Mouse (Mus musculus) cerebellum, postnatal 14 days (tissue): Measurements from ENCODE around the gene Rims3.
A peak's percentile ranks its signal among the peaks of the same experiment; 100 is the strongest.

Experiments used
- DNase-seq, 2 experiments: peaks; one replicate each; pipeline ENCODE4 v3.0.0; 2021; ENCODE audit warnings: mixed read lengths in 2 of 2

Rims3 gene

GRCm38 (mm10) chr4:120854588-120855319, at the start of gene Rims3:
Gene Rims3, plus strand, starts transcription at chr4:120854816.
- DNase-seq = peak; percentile 86

DNA sequence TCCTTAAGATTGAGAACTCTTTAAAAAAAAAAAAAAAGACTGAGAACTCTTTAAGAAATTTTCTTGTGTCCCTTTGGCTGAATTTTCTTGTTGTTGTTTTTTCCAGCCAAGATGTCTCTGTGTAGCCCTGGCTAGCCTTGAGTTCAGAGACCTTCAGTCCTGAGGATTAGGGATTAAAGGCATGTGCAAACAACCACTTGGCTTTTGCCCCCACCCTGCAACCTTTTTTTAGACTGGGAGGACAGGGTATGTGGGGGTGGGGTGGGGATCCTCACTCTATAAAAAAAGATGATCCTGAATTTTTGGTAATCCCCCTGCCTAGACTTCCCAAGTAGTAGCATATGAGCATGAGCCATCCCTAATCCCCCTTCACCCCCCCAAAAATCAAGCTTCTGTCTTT, 48.8 kb upstream of the Rims3 start:
- no peak for DNase-seq

DNA sequence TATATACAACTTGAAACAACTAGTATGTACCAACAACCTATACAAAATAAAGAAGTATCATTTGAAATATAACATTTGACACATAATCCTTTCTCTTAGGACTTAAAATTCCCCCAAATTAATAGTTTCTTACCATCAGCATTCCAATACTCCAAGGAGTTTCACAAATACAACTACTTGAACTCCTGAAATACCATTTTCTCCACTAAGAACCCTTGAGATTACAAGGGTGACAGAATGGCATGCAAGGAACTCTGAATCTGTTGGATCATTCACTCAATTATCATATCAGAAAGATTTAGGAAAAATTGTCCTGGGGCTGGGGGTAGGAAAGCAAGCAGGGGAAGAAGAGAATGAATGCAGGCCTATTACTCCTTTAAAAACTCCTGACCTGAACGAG, 40.9 kb upstream of the Rims3 start:
- no peak for DNase-seq

DNA sequence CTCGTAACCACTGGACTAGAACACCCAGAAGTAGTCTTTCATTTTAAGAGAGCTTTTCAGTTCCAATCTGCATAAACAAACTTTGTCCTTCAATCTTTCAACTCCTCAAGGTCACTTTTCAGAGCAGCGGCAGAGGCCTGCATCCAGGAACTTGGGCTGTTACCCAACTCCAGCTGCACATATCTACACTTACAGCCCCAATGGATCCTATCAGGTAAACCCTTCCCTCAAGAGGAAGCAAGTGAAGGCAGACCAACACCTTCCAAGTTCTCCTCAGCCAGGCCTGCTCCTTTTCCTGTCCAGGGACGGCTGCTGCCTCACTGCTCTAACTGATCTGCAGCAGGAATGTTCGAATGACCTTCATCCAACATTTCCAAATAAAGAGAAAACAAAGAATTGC, 40.4 kb upstream of the Rims3 start:
- peak; percentile 10 to 33 for DNase-seq

- DNase-seq = no peak
Observed at GRCm38 (mm10) chr4:120815163-120815562, 39.5 kb upstream of the Rims3 start.

DNA sequence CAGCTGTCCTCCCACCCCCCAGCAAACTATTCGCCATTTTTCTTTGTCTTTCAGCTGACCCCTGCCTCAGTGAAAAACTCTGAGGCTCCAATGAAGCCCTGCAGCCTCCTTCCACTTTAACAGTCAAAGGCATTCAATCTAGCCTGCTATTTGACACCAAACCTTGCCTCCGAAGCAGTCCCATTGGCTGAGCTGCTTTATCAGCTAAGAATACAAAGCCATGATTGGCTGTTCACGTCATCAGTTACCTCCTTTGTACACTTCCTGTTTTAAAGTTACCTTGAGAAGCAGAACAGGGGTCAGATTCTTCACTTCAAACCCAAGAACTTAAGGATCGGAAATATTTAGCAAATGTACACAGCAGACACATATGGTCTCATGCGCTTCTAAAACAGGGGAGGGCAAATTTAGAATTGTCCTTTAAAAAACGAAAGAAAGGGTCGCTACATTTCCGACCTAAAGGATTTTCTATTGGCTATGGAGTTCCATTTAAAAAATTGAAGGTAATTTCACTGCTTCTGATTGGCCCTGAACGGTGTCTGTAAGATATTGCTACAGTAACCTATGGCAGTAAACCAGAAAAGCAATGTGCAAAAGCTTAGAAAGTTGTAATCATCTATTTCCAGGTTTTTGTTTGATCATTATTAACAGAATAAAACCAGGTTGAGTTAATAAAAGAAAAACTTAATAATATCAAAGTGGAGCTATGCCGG, 38.8 kb upstream of the Rims3 start:
- peak; percentile 79 to 80 for DNase-seq

- DNase-seq = no peak
Observed at GRCm38 (mm10) chr4:120817002-120817774, 37.4 kb upstream of the Rims3 start.

- DNase-seq = no peak
Observed at GRCm38 (mm10) chr4:120817951-120818350, 36.7 kb upstream of the Rims3 start.

DNA sequence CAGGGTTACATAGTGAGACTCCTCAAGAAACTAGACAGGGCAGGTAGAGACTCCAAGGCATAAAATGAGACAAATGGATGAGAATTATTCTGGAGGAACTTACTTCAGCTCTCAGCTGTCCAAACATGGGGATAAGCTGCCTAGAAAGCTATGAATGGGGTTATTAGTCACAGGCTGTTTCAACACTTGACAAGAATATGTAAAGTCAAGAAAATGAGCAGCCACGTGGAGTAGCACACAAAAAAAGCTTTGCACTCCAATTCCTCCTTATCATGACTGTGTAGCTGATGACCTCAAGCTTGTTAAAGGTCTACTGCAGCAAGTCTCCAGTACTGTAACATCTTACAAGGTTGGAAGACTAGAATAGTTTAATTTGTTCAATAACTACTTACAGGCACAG, 35.3 kb upstream of the Rims3 start:
- no peak for DNase-seq

GRCm38 (mm10) chr4:120819871-120820270, 34.7 kb upstream of the Rims3 start:
- no peak for DNase-seq

DNA sequence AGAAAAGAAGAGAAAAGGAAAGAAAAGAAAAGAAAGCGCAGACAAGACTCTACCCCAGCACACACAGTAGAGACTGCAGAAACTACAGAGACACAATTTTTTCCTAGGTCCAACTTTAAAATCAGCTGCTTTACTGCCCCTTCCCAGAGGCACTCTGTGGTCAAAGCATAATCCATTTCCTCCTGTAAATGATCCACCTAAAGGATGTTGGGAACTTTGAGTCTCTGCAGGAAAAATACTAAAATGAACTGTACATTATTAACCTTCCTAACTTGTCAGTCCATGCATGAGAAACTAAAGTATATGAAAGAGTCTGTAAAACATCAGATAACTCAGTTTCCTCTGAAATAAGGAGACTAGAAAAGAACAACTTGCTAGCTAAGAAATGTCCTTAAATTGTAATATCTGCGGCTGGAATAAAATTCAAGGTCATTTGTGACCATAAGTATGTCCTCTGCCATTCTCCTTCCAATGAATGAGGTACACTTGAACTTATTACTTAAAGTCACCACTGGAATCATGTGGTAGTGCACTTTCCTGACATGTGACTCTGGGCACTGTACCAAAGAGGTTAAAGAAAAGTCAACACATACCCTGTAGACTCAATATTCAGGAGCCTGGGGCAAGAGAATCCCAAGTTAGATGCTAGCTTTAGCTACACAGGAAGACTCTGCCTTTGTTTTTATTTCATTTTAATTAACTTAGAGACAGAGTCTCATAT, 32.3 kb upstream of the Rims3 start:
- DNase-seq = no peak

DNA sequence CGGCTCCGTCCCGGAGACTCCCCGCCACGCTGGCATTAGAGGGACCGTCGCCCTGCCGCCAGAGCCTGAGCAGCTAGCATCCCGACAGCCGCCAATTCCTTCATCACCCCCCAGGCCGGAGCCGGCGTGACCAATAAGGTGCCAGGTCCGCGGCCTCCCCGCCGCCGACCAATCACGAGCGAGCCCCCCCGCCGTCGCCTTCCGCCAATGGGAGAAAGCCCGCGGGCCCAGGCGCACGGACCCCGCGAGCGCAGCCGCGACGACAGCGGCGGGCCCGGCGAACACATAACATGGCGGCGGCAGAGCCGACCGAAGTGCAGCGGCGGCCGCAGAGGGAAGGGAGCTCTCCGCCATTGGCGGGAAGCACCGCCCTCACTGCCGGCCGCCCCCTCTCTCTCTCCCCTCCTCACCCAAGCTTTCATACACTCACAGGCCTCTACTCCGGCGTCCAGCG, 29.5 kb upstream of the Rims3 start:
- DNase-seq = peak; percentile 99

DNA sequence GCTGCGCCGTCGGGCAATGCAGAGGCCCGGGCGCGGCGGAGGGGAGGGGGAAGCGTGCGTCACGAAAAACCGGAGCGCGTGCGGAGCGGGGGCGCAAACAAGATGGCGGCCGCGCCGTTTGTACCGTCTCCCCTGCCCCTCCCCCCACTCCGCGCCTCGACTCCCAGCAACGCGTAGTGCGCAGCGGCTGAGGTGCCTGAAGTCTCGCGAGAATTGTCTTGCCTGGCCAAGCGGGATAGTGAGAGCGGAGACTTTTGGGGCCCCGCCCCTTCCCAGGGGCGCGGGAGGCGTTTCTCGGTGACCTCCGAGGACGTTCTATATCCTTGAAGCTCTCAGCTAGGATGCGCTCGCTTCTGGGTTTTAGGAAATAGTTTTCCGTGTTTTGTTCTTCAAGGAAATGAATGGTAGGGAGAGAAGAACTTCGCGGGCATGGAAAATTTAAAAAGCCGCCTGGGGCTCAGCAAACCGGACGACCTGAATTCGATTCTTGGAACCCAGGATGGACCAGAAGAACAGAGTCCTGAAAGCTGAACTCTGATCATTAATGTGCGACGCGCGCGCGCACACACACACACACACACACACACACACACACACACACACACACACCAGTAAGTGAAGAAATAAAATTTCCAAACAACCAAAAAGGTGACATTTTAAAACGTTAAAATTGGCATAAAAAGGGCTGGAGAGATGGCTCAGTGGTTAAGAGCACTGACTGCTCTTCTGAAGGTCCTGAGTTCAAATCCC, 28.9 kb upstream of the Rims3 start:
- peak; percentile 99 to 100 for DNase-seq

DNA sequence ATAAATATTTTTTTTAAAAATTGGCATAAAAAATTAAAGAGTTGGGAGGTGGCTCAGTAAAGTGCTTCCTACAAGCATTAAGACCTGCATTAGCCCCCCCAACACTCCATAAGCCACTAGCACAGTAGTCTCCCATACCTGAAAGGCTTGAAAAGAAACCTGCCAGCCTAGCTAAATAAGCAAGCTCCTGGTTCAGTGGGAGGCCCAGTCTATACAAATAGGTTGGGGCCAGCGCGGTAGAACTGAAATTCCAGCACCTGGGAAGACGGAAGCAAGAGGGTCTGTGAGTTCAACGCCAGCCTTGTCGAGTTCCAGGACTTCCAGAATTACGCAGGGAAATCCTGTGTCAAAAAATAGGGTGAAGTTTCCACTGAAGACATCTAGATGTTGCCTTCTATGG, 28.2 kb upstream of the Rims3 start:
- peak in 1 of 2 experiments; percentile 23 for DNase-seq

GRCm38 (mm10) chr4:120830767-120831166, 23.8 kb upstream of the Rims3 start:
- DNase-seq = peak in 1 of 2 experiments; percentile 52

- no peak for DNase-seq
Observed at GRCm38 (mm10) chr4:120831472-120831871, 23.1 kb upstream of the Rims3 start, which contains the start of gene Nfyc. Gene Nfyc, minus strand, starts transcription at chr4:120831572.

- DNase-seq = no peak
Observed at GRCm38 (mm10) chr4:120841342-120841741, 13.3 kb upstream of the Rims3 start.

DNA sequence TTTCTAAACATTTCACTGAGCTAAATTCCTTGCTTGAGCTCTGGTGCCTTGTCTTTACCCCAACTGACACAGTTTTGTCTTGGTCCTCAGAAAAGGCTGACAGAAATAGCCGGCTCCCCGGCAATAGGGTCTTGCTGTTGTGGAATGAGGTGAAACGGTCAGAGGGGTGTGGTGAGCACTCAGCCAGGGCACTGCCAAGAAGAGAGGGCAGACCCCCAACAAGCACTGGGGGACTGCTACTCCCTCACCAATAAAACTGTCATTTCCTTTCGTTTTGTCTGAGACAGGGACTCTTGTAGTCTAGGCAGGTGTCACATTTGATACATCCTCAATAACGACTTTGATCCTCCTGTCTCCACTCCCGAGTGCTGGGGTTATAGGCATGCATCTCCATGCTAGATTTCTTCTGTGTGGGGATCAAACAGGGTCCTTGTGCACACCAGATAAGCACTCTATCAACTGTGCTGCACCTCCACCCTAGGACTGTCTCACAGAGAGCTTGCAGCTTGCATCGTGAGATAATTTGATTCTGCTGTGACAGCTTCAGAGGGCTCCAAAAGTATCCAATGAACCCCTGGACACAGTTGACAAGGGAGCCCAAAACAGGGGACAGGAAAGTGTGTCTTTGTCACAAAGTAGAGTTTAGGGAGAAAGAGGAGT, 10.1 kb upstream of the Rims3 start:
- no peak for DNase-seq

DNA sequence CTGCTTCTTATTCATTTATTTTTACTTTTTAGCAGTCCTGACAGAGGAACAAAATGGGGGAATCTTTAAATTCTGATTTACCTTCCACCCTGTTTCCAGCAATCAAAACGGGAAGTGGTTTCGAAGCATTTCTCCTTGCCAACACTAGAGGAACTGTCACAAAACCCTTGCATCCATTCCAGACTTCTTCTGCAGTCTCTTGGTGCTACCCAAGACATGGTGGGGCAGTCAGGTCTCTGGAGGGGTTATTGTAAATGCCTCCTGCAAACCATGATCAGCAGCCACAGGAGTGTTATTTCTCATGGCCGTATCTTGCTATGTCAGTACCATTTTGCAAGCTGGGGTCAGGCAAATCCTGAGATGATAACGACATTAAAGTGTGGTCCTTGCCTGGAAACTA, 9.5 kb upstream of the Rims3 start:
- no peak for DNase-seq

- DNase-seq = peak in 1 of 2 experiments; percentile 16
Observed at GRCm38 (mm10) chr4:120848909-120849308, 5.7 kb upstream of the Rims3 start.

DNA sequence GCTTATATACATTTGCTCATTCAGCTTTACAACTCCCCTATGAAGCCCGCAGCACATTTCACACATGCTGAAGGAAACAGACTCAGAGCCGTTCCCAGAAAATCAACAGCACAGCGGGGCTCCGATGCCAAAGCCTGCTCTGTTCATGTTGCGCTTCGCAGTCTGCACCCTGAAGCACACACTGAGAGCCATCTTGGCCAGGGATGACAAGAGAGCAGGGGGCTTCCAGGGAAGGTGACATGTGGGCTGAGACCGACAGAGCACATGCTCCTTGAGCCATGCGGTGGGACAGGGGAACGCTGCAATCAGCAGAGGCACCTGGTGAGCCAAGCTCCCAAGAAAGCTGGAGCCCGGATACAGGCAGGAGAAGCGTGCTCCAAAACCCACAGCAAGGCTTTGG, 5.2 kb upstream of the Rims3 start:
- DNase-seq = peak; percentile 42 to 63
